Mouse (Mus musculus) ES-E14 (cell line): ENCODE data around the gene Iqsec2. TPM values are rescaled to one million over a fixed set of nuclear protein-coding genes. Genes with fewer than 3 reads are reported as not detected.

Experiments used
- DNase-seq: peaks from one replicate; pipeline ENCODE4 v3.0.0-alpha.2; 2013; ENCODE audit warnings: low read depth, low spot score
- H3K27ac ChIP-seq: 2 replicates; pipeline ENCODE4 v1.5.1; 2012; ENCODE audit warnings: low read depth, mild to moderate bottlenecking, low read length, moderate library complexity, mixed read lengths; ENCODE audit not compliant: poor library complexity, insufficient read depth, severe bottlenecking
- H3K36me3 ChIP-seq: 2 replicates; pipeline ENCODE4 v1.6.1; 2012; ENCODE audit warnings: mild to moderate bottlenecking, low read length, moderate library complexity, mixed read lengths; ENCODE audit not compliant: control insufficient read depth, poor library complexity, insufficient read depth, severe bottlenecking
- H3K4me1 ChIP-seq, 2 experiments: fragments of 150-350 bp in 1 of 2; sonication (generic) in 1 of 2; 2 replicates each; pipeline ENCODE4 v1.6.1; 2012; ENCODE audit warnings: low read length in 2 of 2, mild to moderate bottlenecking in 1 of 2, mixed read lengths in 1 of 2; ENCODE audit not compliant: control insufficient read depth in 2 of 2, insufficient read depth in 2 of 2, poor library complexity in 1 of 2
- H3K4me3 ChIP-seq, 2 experiments: fragments of 150-350 bp in 1 of 2; sonication (generic) in 1 of 2; 2 replicates each; pipeline ENCODE4 v1.5.1; 2012; ENCODE audit warnings: low read length in 2 of 2, low read depth in 1 of 2, mild to moderate bottlenecking in 1 of 2, mixed read lengths in 1 of 2; ENCODE audit not compliant: insufficient read depth in 1 of 2, poor library complexity in 1 of 2, severe bottlenecking in 1 of 2
- H3K9ac ChIP-seq: 2 replicates; pipeline ENCODE4 v1.6.1; 2012; ENCODE audit warnings: low read depth, mild to moderate bottlenecking, low read length, mixed read lengths; ENCODE audit not compliant: poor library complexity, insufficient read depth, severe bottlenecking
- H3K9me3 ChIP-seq: fragments of 150-350 bp; sonication (generic); 2 replicates; pipeline ENCODE4 v1.6.1; 2012; ENCODE audit warnings: low read depth, mild to moderate bottlenecking, low read length; ENCODE audit not compliant: control insufficient read depth, insufficient read depth
- CHD2 ChIP-seq: IDR thresholded peaks from 2 replicates; pipeline ENCODE4 v1.6.1; 2014; ENCODE audit warnings: mild to moderate bottlenecking, low read depth, low read length, inconsistent platforms
- HCFC1 ChIP-seq: IDR thresholded peaks from 2 replicates; pipeline ENCODE4 v1.6.1; 2012; ENCODE audit warnings: low read length, inconsistent platforms, borderline replicate concordance; ENCODE audit not compliant: insufficient read depth
- MAFK ChIP-seq: IDR thresholded peaks from 2 replicates; pipeline ENCODE4 v1.6.1; 2014; ENCODE audit warnings: mild to moderate bottlenecking, low read depth, low read length, inconsistent platforms; ENCODE audit not compliant: insufficient read depth
- ZC3H11A ChIP-seq: IDR thresholded peaks from 2 replicates; pipeline ENCODE4 v1.6.1; 2012; ENCODE audit warnings: low read depth, mild to moderate bottlenecking, inconsistent platforms, low read length, borderline replicate concordance
- ZNF384 ChIP-seq: IDR thresholded peaks from 2 replicates; pipeline ENCODE4 v1.6.1; 2012; ENCODE audit warnings: low read depth, low read length, inconsistent platforms
- in situ Hi-C, 2 experiments: fragments of 600-800 bp; cut with MboI; formaldehyde crosslinking; loops; one replicate each; pipeline ENCODE4 v1.15.1; 2025; ENCODE audit warnings: low sequenced_read_pairs in 2 of 2, inconsistent platforms in 1 of 2; ENCODE audit not compliant: unreplicated experiment in 2 of 2
- total RNA-seq: library from RNA; depleted of rRNA; stranded (reverse); fragments of 300-350 nt; gene quantifications from 2 replicates; pipeline ENCODE4 v1.2.3, GENCODE M21; 2012

Gene Iqsec2
- total RNA-seq, 1 experiment = 1.2 TPM

- in situ Hi-C loops = no loop called here
- H3K4me1 ChIP-seq = peaks cover 0 to 6% of the 10 kb centered on the region in 2 experiments; a peak in 1 of 4 replicates
- H3K4me3 ChIP-seq = no peak overlapping the region
- no peaks in the 10 kb centered on the region for H3K9me3 ChIP-seq
- H3K9ac ChIP-seq = no peak overlapping the region
- DNase-seq = no peak
- H3K27ac ChIP-seq = no peak overlapping the region
- no peak for TF ChIP-seq ZC3H11A
- TF ChIP-seq ZNF384 = no peak
- no peaks in the 10 kb centered on the region for H3K36me3 ChIP-seq
Observed at GRCm38 (mm10) chrX:152201737-152202421, 57.8 kb downstream of the Iqsec2 start.

GRCm38 (mm10) chrX:152202422-152203103, 58.5 kb downstream of the Iqsec2 start:
- no peak for TF ChIP-seq ZC3H11A
- TF ChIP-seq MAFK = no peak
- TF ChIP-seq CHD2 = no peak
- no peak for TF ChIP-seq ZNF384
- no peak for TF ChIP-seq HCFC1
- in situ Hi-C loops = no loop called here
- H3K27ac ChIP-seq = no peak overlapping the region

GRCm38 (mm10) chrX:152203247-152203646, 59.2 kb downstream of the Iqsec2 start:
- Histone ChIP-seq H3K9me3 (no peaks in the 10 kb centered on the region), H3K27ac (no peak overlapping the region), H3K36me3 (no peaks in the 10 kb centered on the region), H3K4me1 (peaks cover 0 to 6% of the 10 kb centered on the region in 2 experiments; a peak in 1 of 4 replicates), H3K4me3 (no peak overlapping the region), H3K9ac (no peak overlapping the region)
- in situ Hi-C loops = no loop called here
- no peak for TF ChIP-seq ZNF384
- no peak for DNase-seq

More at GRCm38 (mm10) chrX:152202422-152203103, 58.5 kb downstream of the Iqsec2 start:
- DNase-seq = no peak
- Histone ChIP-seq H3K9me3 (no peaks in the 10 kb centered on the region), H3K4me3 (no peak overlapping the region), H3K36me3 (no peaks in the 10 kb centered on the region), H3K9ac (no peak overlapping the region), H3K4me1 (peaks cover 0 to 6% of the 10 kb centered on the region in 2 experiments; a peak in 1 of 4 replicates)

- Histone ChIP-seq H3K4me1 (peaks cover 0 to 6% of the 10 kb centered on the region in 2 experiments; a peak in 1 of 4 replicates), H3K36me3 (no peaks in the 10 kb centered on the region), H3K27ac (no peak overlapping the region), H3K9ac (no peak overlapping the region), H3K9me3 (no peaks in the 10 kb centered on the region), H3K4me3 (no peak overlapping the region)
- in situ Hi-C loops = no loop called here
- DNase-seq = no peak
- TF ChIP-seq ZC3H11A (no peak), HCFC1 (no peak), ZNF384 (no peak), MAFK (no peak), CHD2 (no peak)
Observed at GRCm38 (mm10) chrX:152205486-152205885, 61.4 kb downstream of the Iqsec2 start.
